Mouse (Mus musculus): ENCODE measurements around the gene Sirt3.

- TF ChIP-seq POLR2A (IDR thresholded peaks at IDR 0.05; ENCODE audit: borderline replicate concordance, low read depth, low read length) (no peak), CTCF (IDR thresholded peaks at IDR 0.05; ENCODE audit: low read depth, low read length) (no peak)
Observed at GRCm38 (mm10) chr7:140922398-140923069, 40.4 kb upstream of the Sirt3 start.
